Mouse (Mus musculus): ENCODE data around the gene Polr2b.

DNA sequence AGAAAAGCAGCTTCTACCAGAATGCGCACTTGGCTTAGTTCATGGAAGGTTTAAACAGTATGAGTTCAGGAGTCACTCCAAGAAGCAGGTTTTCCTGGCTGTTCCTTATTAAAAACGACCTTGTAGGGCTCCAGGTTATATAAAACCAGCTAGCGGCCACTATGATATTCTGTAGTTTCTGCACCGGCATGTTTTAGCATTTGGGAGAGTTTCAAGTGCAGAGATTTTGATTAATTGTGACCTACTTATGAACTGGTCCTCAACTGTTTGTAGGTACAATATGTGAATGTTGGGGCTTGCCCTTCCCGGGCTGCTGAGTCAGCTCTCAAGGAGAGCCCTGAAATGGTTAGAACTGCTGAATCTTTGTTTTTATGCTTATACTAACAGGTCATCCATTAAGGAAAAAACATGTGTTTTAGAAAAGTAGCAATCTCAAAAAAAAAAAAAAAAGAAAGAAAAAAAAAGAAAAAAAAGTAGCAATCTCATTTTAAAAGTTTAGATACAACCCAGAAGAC, 60.5 kb downstream of the Polr2b start:
- TF ChIP-seq CTCF (IDR thresholded peaks at IDR 0.05; ENCODE audit: insufficient read depth, low read depth, low read length) (no peak), POLR2A (IDR thresholded peaks at IDR 0.05; ENCODE audit: insufficient read depth, low read depth, low read length) (no peak)

Data from olfactory bulb, adult 2 months (tissue).